Mouse (Mus musculus) cerebellum, adult 11 months (tissue): ENCODE measurements around the gene Pym1.
A peak's percentile ranks its signal among the peaks of the same experiment; 100 is the strongest.
"Not testable (repeated sequence)": the region's sequence is repeated elsewhere in the genome, so short reads cannot be mapped to it uniquely, and the experiment has no call there.

Experiments
- DNase-seq: peaks from one replicate; pipeline ENCODE4 v3.0.0; 2022

Gene Pym1

DNA sequence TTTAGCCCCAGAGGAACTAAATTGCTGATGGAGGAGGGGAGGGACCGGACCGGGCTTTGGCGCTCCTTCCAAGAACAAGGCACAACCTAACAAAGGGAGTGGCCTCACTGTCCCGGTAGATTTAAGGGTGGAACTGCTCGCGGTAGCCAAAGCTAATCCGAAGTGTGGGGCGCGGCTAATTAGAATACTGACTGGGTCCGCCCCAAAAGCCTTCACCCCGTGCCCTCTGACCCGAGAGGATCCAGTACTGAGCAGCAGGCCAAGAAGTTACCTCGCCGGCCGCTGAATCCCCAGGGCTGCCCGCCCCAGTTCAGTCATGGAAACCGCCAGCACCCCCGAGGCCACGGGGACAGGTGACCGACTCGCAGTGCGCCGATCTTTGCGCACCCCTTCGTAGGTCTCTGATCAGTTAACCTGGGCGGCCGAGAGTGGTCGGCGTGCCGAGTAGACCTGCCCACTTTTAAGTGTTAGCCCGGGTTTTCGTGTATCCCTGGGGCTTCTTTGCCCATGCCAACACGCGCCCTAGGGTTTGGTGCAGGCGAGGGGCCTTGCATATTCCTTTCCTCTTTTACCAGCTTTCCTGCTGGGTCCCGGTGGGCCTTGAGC is at the start of gene Pym1:
Pym1 (plus strand) TSS at position 244 of the 606 bp plus-strand sequence.
- peak; percentile 48 for DNase-seq

GRCm38 (mm10) chr10:128699006-128699405 is 48.7 kb upstream of the Pym1 start:
- no peak for DNase-seq

DNA sequence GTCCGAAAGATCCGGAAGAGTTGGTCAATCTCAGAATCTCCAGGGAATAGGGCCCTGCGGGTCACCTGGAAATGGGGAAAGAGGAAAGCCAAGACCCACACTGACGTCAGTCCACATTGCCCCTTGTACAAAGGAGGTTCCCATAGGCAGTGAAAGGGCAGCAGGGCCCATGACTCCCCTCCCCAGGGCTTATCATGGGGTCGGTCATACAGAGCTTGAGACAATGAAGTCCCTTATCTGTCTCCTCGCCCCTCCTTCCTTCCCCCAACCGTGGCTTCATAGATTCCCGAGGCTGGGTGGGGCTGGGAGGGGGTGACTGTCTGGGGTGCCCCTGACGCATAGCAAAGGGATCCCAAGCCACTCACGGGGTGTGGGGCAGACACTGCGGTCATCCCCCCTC is 48.1 kb upstream of the Pym1 start:
- no peak for DNase-seq

DNA sequence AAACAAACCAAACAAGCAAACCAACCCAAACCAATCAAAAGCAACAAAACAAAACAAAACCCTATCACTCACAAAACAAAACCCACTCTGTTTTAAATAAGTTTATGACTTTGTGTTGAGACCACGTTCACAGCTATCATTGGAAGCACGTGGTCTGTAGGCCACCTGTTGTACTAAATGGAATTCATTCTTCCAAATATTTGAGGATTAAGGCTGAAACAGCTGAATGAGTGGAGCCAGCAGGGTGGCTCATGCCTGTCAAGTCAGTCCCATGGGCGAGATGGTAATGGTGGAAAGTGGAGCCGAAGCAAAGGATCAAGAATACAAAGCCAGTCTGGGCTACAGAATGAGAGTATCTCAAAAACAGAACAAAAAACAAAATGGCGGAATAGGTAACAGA is 47.0 kb upstream of the Pym1 start:
- no peak for DNase-seq

DNA sequence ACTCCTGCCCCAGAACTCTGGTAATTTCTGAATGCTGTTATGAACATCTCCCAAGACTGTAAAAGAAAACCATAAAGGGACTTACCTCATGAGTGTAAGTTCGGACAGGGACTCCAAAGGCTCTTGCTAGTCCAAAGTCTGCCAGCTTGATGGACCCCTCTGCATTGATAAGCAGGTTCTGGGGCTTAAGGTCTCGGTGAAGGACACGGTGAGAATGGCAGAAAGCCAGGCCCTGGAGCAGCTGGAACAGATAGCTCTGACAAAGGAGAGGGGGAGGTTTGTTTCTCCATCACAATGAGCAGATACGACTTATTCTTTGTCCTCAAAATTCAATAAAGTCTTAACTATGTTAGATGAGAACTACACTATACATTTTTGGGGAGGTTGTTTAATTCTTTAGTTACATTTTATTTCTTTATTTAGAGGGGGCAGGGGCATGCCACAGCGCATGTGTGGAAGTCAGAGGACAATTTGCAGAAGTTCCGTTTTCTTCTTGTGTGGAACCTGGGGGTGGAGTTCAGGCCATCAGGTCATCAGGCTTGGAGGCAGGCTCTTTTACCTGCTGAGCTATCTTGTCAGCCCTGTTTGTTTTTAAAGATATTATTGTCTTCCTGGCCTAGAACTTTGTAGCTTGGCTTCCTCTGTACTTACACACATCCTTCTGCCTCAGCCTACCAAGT is 45.2 kb upstream of the Pym1 start:
- no peak for DNase-seq

DNA sequence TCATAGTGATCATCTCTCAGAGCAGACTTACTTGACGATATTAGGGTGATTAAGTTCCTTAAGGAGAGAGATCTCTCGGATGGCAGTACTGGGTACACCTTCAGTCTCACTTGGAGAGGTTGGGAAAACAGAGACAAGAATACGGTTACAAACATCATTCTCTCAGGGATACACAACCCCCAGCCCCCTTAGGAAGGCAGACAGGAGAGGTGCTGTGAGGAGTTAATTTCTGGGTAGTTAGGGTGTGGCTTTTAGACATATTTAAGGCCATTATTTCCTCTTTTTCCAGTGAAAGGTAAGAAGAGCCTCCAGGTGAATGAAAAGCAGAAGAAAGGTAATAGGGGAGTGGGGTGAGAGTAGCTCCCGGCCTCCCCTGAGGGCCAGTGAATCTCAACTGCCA is 43.8 kb upstream of the Pym1 start, which contains the start of gene Pmel:
Pmel (plus strand) TSS at position 301 of the 400 bp plus-strand sequence.
- no peak for DNase-seq

GRCm38 (mm10) chr10:128704491-128705316 is 43.0 kb upstream of the Pym1 start, which contains the start of gene Cdk2:
Cdk2 (minus strand) TSS chr10:128705031.
- DNase-seq, result peak; percentile 81

GRCm38 (mm10) chr10:128705317-128705693 is 42.4 kb upstream of the Pym1 start:
- DNase-seq, result no peak

DNA sequence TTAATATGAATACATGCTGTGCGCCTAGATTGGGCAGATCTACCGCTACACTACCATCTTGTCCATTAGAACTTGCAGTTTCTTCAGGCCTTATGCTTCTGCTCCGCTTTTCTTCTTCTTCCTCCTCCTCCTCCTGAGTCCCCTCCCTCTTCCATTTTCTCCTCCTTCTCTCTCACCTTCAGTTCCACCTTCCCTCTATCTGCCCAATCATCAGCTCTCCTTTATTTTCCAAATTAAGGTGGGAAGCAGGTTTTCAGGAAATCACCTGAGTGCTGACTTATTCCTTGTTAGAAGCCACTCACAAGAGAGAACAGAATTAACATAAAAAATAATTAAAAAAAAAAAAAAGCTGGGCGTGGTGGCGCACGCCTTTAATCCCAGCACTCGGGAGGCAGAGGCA is 36.4 kb upstream of the Pym1 start:
- not testable (repeated sequence) for DNase-seq

DNA sequence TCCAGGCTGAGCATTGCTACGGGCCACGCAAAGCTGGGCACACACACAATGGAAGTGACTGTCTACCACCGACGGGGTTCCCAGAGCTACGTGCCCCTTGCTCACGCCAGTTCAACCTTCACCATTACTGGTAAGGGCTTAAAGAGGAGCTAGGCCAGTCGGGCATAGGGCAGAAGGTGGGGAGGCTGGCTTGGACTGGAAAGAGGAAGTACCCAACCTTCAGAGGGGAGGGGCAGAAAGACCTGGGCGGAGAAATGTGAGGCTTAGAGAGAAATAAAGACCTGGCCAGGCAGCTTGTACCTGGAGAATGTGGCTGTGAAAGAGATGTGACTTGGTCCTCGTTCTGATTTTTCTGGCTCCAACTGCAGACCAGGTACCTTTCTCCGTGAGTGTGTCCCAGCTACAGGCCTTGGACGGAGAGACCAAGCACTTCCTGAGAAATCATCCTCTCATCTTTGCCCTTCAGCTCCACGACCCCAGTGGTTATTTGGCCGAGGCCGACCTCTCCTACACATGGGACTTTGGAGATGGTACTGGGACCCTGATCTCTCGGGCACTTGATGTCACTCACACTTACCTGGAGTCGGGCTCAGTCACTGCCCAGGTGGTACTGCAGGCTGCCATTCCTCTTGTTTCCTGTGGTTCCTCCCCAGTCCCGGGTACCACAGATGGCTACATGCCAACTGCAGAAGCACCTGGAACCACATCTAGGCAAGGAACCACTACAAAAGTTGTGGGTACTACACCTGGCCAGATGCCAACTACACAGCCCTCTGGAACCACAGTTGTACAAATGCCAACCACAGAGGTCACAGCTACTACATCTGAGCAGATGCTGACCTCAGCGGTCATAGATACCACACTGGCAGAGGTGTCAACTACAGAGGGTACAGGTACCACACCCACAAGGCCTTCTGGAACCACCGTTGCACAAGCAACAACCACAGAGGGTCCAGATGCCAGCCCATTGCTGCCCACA is 31.8 kb upstream of the Pym1 start:
- no peak for DNase-seq

- not testable (repeated sequence) for DNase-seq
Observed at GRCm38 (mm10) chr10:128725466-128725865, 22.2 kb upstream of the Pym1 start.

DNA sequence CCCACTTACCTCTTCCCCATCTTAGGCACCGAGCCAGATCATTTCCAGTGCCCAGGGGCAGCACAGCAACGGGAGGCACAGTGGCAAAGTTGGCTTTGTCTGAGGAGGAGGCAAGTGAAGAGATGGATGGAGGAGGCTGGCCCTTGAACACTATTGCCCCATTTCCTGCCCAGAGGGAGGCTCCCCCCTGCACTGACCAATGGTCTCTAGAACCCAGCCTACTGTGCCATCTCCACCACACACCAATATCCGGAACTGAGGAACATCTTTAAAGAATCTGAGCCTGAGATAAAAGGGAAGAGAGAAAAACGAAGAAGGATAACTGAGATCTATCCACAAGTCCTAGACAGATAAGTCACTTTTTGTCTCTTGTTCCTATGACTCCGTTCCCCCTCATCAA is 19.6 kb upstream of the Pym1 start:
- DNase-seq, result no peak

DNA sequence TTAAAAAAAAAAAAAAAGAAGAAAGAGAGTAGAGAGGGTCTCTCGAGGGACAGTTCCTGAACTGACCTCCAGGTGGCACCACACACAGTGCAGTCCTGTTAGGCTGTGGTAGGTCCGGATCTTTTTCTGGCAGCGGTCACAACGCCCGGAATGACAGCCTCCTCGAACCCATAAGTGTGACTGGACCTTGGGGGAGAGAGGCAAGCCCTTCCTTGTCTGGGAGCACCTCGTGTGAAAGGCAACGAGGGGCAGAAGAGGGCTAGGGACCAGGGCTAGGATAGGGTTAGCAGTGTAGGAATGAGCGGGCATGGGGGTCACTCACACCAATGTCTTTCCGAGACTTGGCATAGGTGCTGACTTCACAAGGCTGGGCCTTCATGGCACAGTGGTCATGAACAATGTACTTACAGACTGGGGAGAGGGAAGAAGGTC is 16.7 kb upstream of the Pym1 start:
- DNase-seq, result peak; percentile 64

DNA sequence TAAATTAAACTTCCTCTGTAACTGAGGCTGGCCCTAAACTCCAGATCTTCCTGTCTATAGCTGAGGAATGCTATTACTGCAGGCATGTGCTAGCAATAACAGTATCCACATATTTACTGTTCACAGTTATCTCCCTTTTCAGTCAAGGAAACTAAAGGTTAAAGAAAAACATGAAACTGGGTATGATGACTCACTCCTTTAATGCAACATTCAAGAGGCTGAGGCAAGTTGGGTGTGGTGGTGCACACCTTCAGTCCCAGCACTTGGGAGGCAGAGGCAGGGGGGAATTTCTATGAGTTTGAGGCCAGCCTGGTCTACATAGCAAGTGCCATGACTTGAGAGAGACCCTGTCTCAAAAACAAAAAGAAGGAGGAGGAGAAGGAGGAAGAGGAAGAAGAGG is 15.7 kb upstream of the Pym1 start:
- DNase-seq, result no peak

DNA sequence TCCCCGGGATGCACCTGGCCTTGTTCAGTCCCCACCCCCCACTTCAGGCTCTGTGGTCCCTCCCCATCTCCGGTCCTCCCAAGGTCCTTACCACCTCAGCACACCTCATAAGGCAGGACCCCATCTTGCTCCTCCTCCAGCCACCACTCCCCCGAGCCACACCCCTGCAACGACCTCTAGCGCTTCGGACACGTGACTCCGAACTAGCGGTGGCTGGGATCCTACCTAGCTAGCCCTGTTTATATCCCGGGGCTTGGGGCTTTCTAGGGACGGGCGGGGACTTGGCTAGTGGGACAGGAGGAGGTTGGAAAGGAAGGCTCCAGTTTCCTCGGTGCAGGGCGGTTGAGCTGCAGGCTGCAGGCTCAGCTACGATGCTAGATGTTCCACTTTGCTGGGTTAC is 10.3 kb upstream of the Pym1 start:
- no peak for DNase-seq

DNA sequence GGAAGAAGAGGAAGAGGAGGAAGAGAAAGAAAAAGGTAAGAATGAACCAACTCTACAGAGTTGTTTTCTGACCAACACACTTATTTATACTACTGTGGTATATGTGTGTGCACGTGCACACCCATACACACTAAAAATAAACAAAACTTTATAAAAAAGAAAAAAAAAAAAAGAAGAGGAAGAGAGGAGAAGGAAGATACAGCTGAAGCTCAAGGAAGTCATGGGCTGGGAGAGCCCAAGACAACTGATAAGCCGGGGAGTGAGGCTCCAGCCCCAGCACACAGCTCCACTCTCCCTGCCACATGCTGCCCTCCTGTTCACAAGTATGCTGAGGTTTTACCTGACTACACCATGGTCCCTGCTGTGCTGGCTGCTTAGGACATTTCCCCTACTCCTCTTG is 7.4 kb upstream of the Pym1 start:
- no peak for DNase-seq

GRCm38 (mm10) chr10:128742616-128743015 is 5.1 kb upstream of the Pym1 start:
- no peak for DNase-seq

- DNase-seq, result no peak
Observed at GRCm38 (mm10) chr10:128743235-128743634, 4.5 kb upstream of the Pym1 start.

DNA sequence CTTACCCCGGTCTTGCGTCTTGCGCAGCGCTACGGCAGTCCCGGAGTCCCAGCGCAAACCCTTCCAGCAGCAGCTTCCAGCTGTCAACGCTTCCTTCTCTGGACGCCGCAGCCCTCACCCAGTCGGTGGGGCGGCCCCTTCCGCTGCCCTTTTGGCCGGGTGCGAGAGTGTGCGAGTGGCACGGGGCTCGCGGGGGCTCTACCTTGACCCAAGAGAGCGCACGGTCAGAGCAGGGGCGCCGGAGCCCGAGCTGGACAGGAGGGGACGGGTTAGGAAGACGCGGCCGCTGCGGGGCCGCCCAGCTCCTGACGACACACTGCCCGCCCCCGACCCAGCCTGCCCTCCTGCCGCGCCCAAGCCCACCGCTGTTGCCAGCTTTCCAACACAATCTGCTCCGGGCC is 3.9 kb upstream of the Pym1 start:
- DNase-seq, result peak; percentile 30

DNA sequence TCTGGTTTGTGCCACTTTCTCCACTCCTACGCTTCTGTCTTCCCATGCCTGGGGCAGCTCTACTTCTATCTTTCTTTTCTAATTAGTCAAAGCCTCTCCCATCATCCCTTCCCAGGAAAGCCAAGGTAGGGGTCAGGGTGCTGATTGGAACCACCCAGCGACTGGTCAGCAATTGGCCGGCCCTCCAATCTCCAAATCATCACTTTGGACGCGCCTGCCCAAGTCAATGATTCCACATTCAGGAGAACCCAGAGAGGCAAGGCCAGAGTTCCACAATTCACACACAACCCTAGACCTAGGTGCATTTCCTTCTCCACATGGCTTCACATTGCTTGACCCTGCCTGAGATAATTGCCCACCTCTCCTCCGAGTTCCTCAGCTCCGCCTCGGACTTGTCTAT is 3.5 kb upstream of the Pym1 start:
- no peak for DNase-seq

GRCm38 (mm10) chr10:128744680-128745601 is 2.7 kb upstream of the Pym1 start, which contains the start of gene Dgka:
Dgka (minus strand) TSS chr10:128744855.
- no peak for DNase-seq
